ENCODE assay signal across 14 mouse cellular contexts in the genomic region with DNA sequence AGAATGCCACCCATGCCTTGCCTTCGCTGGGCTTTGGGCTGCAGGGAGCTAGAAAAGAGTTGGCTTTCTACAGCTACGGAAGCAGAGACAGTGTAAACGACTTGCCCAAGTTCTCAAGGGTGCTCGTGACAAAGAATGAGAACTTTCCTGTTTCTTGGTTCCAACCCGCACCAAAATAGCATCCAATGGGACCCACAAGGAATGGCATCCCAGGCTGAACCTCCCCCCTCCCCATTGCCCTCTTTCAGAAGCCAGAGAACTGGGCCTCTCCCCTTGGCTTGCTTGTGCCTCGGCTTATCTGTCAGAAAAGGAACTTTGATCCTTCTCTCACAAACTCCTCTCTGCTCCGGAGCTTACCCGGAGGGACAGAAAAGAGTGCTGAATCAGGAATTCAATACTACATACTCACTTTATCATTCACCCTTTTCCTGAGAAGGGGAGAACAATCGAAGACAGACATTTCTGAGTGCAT.
DNase-seq lines count a peak whose midpoint lies in the region; ATAC-seq and TF ChIP-seq lines count a peak whose summit lies in the region.
"Had no signal": no experiment of that assay in that cellular context is flagged by ENCODE, and none has a peak within 500 bp of the region (broad histone marks: within the 10 kb centered on the region; RNA-seq: fewer than 3 reads in every experiment).

No protein-coding gene starts in this region.

- TF ChIP-seq POLR2A in embryonic fibroblast, embryonic 13.5 days (IDR thresholded peaks at IDR 0.05; ENCODE audit: low read depth, low read length) = no peak

- no peak overlapping the region for H3K4me2 ChIP-seq in forebrain, embryonic 16.5 days (ENCODE audit: low read length)
- no peak overlapping the region for H3K4me2 ChIP-seq in kidney, embryonic 15.5 days
- no peak overlapping the region for H3K4me2 ChIP-seq in lung, postnatal 0 days (replicated peaks; ENCODE audit: low read depth, low read length)
- H3K4me2 ChIP-seq: heart, embryonic 12.5 days; midbrain, embryonic 11.5 days; neural tube, embryonic 12.5 days had no signal

- no peak for TF ChIP-seq CTCF in embryonic fibroblast, embryonic 13.5 days (IDR thresholded peaks at IDR 0.05; ENCODE audit: borderline replicate concordance, insufficient read depth, low read length)
- TF ChIP-seq CTCF in lung, postnatal 0 days (IDR thresholded peaks at IDR 0.05) = no peak

- no peaks in the 10 kb centered on the region for H3K9me3 ChIP-seq in forebrain, embryonic 10.5 days
- no peaks in the 10 kb centered on the region for H3K9me3 ChIP-seq in forebrain, embryonic 16.5 days (ENCODE audit: control insufficient read depth, low read length)
- no peaks in the 10 kb centered on the region for H3K9me3 ChIP-seq in kidney, embryonic 15.5 days (replicated peaks)
- no peaks in the 10 kb centered on the region for H3K9me3 ChIP-seq in lung, postnatal 0 days (ENCODE audit: low read length)
- H3K9me3 ChIP-seq: heart, embryonic 12.5 days; neural tube, embryonic 12.5 days had no signal

- ATAC-seq in forebrain, embryonic 16.5 days = no peak
- ATAC-seq in kidney, embryonic 15.5 days (replicated peaks; ENCODE audit: low FRiP score) = no peak
- ATAC-seq in lung, postnatal 0 days = peak; percentile 39
- no peak for ATAC-seq in granulocyte monocyte progenitor cell, adult 5-6 weeks (replicated peaks; ENCODE audit: poor library complexity, severe bottlenecking)

- 63% methylated on average over 9 of the region's 9 CpGs for WGBS in forebrain, embryonic 10.5 days
- 53% methylated on average over 9 of the region's 9 CpGs for WGBS in forebrain, embryonic 16.5 days
- 51% methylated on average over 9 of the region's 9 CpGs for WGBS in kidney, embryonic 15.5 days
- WGBS in lung, postnatal 0 days = 27% methylated on average over 9 of the region's 9 CpGs

- no peak for DNase-seq in forebrain, embryonic 10.5 days (ENCODE audit: extremely low spot score, low spot score)
- no peak for DNase-seq in kidney, adult 18-20 months
- DNase-seq in lung, postnatal 0 days (ENCODE audit: low spot score) = peak; percentile 55
- no peak for DNase-seq in MN1 (ENCODE audit: low spot score)
- DNase-seq: cerebellum, adult 2 months; kidney, postnatal 14 days; retina, postnatal 1 day had no signal

- no peak overlapping the region for H3K9ac ChIP-seq in forebrain, embryonic 16.5 days (replicated peaks; ENCODE audit: low read depth, low read length)
- no peak overlapping the region for H3K9ac ChIP-seq in kidney, embryonic 15.5 days
- H3K9ac ChIP-seq in lung, postnatal 0 days (replicated peaks; ENCODE audit: low read depth) = no peak overlapping the region
- H3K9ac ChIP-seq: heart, embryonic 12.5 days; neural tube, embryonic 12.5 days had no signal

- TF ChIP-seq EP300 in lung, postnatal 0 days (IDR thresholded peaks at IDR 0.05) = no peak

- no peak overlapping the region for H3K4me3 ChIP-seq in forebrain, embryonic 10.5 days
- no peak overlapping the region for H3K4me3 ChIP-seq in forebrain, embryonic 16.5 days (replicated peaks; ENCODE audit: low read length)
- no peak overlapping the region for H3K4me3 ChIP-seq in kidney, embryonic 15.5 days (replicated peaks)
- H3K4me3 ChIP-seq in embryonic fibroblast, embryonic 13.5 days (ENCODE audit: insufficient read depth, low read length) = no peak overlapping the region
- no peak overlapping the region for H3K4me3 ChIP-seq in lung, postnatal 0 days (ENCODE audit: low read depth, low read length)
- H3K4me3 ChIP-seq: heart, embryonic 12.5 days; neural tube, embryonic 12.5 days had no signal

- no peaks in the 10 kb centered on the region for H3K36me3 ChIP-seq in forebrain, embryonic 10.5 days (replicated peaks)
- no peaks in the 10 kb centered on the region for H3K36me3 ChIP-seq in forebrain, embryonic 16.5 days (ENCODE audit: control insufficient read depth, insufficient read depth)
- peaks cover 12% of the 10 kb centered on the region; the same call in 1 of the 2 replicates for H3K36me3 ChIP-seq in kidney, embryonic 15.5 days
- H3K36me3 ChIP-seq in lung, postnatal 0 days (ENCODE audit: insufficient read depth, low read length) = peaks cover 4% of the 10 kb centered on the region; the same call in 1 of the 2 replicates
- H3K36me3 ChIP-seq: heart, embryonic 12.5 days; neural tube, embryonic 12.5 days had no signal

- peaks cover 59% of the 10 kb centered on the region for H3K4me1 ChIP-seq in forebrain, embryonic 10.5 days
- H3K4me1 ChIP-seq in forebrain, embryonic 16.5 days (replicated peaks; ENCODE audit: control insufficient read depth, insufficient read depth, low read length) = no peaks in the 10 kb centered on the region
- H3K4me1 ChIP-seq in kidney, embryonic 15.5 days = peaks cover 64% of the 10 kb centered on the region
- H3K4me1 ChIP-seq in embryonic fibroblast, embryonic 13.5 days (ENCODE audit: control insufficient read depth, insufficient read depth, low read length) = peaks cover 18% of the 10 kb centered on the region
- peaks cover 17% of the 10 kb centered on the region for H3K4me1 ChIP-seq in lung, postnatal 0 days (ENCODE audit: insufficient read depth, low read depth, low read length)

- peak overlapping the region; percentile 77 for H3K27ac ChIP-seq in forebrain, embryonic 10.5 days
- no peak overlapping the region for H3K27ac ChIP-seq in forebrain, embryonic 16.5 days (ENCODE audit: low read length)
- H3K27ac ChIP-seq in kidney, embryonic 15.5 days = peak overlapping the region; percentile 63
- H3K27ac ChIP-seq in embryonic fibroblast, embryonic 13.5 days (ENCODE audit: insufficient read depth, low read length) = peak overlapping the region; percentile 82
- peak overlapping the region; percentile 57 for H3K27ac ChIP-seq in lung, postnatal 0 days (ENCODE audit: low read length)
- H3K27ac ChIP-seq: neural tube, embryonic 12.5 days had no signal

- no peaks in the 10 kb centered on the region for H3K27me3 ChIP-seq in forebrain, embryonic 10.5 days (ENCODE audit: poor library complexity, severe bottlenecking)
- no peaks in the 10 kb centered on the region for H3K27me3 ChIP-seq in forebrain, embryonic 16.5 days (replicated peaks; ENCODE audit: control insufficient read depth, insufficient read depth, low read length)
- H3K27me3 ChIP-seq in kidney, embryonic 15.5 days = no peaks in the 10 kb centered on the region
- no peaks in the 10 kb centered on the region for H3K27me3 ChIP-seq in lung, postnatal 0 days (replicated peaks; ENCODE audit: insufficient read depth, low read length)
- H3K27me3 ChIP-seq: neural tube, embryonic 12.5 days had no signal
